Mouse (Mus musculus) T-helper 2 cell (primary cell): ENCODE measurements around the gene Polr2j.

Source experiments
- in situ Hi-C: fragments of 300-600 bp; cut with MboI, MseI; formaldehyde crosslinking; loops from one replicate; pipeline ENCODE4 v1.15.1; 2025; ENCODE audit warnings: high pct_unique_total_duplicates

Polr2j gene

DNA sequence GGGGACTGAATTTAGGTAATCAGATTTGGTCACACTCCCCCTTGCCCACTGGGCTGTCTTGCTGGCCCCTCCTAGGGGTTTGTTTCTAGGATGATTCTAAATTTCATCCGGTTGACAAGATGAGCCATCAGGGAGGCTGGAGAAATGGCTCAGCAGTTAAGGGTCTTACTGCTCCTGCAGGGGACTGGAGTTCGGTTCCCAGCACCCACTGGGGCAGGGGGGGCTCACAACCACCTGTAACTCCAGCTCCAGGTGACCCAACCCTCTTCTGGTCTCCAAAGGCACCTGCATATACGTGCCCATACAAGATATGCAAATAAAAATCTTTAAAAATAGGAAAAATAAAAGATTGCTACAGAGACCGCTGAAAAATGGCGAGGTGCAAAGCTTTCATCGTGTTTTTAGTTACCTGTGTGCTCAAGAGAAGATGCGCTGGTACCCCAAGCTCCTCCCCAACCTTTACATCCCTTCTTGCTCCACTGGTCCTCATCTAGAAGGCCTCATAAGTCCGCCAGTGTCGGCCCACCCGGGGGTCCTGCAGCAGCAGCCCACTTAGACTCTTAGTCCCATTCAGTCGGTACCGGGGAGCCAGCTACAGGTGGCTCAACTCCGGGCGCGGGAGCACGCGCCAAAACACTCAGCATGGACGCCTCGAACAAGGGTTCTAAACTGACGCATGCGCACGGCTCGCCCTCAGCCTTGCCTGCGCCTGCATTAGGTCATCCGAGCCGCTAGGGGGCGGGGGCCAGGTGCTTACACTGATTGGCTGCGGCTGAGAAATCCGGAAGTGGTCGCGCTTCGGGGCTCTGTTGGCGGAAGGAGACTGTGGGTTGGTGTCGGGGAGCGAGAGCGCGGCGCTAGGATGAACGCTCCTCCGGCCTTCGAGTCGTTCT lies at the start of gene Polr2j:
Polr2j (plus strand) TSS at position 741 of the 893 bp plus-strand sequence.
- in situ Hi-C loops = no loop called here

GRCm38 (mm10) chr5:136069411-136069810 lies 47.0 kb upstream of the Polr2j start:
- in situ Hi-C loops = no loop called here

GRCm38 (mm10) chr5:136073051-136073450 lies 43.4 kb upstream of the Polr2j start:
- in situ Hi-C loops = no loop called here

- in situ Hi-C loops = no loop called here
These were observed 42.9 kb upstream of the Polr2j start for GRCm38 (mm10) chr5:136073526-136073925.

DNA sequence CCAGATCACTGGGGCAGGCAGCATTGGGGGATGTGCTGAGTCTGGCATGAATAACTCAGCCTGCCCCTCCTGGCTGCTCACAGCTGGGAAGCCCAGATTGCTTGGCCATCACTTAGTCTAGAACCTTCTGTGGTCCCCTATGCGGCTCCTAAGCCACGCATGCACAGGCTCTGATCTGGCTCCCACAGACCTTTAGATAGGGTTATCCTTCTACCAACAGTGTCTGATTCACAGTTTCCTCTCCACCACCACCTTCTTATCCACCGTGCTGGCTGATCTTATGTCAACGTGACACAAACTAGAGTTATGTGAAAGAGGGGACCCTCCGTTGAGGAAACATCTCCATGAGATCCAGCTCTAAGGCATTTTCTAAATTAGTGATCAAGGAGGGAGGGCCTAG lies 41.4 kb upstream of the Polr2j start:
- in situ Hi-C loops = no loop called here

DNA sequence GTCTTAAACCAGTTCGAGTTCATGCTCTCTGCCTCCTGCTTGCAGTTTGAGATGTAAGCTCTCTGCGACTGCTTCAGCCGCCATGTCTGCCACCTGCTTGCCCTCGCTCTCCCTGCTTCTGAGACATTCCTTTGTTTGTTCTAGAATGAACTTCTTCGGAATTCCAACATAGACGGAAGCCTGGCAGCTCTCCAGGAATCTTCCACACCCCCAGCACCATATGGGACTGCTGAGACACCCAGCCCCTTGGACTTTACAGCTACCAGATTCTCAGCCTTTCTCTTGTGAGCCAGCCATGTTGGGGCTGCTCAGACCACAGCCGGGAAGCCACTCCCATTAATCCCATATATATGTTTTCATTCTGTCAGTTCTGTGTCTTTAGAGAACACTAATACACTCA lies 40.1 kb upstream of the Polr2j start:
- in situ Hi-C loops = no loop called here

DNA sequence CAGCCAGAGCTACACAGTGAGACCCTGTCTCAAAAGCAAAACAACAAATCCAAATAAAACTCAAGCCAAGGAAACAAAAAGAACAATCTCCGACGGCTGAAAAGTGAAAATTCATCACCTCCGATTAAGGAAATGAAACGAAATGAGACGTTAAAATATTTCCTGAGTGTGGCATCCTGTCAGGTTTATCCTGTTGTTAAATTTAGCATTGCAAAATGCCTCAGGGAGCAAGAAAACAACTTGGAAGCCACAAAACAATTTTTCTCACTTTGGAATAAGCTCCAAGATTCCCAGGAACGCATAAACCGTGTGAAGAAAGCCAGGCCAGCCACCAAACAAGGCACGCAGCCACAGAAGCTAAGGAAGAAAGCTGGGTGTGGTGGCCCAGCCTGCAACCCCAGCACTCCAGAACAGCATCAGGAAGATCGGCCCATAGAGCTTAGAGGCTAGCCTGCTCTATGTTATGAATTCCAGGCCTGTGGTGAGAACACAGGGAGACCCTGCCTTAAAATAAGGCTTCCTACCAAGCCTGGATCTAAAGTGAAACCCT lies 39.4 kb upstream of the Polr2j start:
- in situ Hi-C loops = no loop called here

DNA sequence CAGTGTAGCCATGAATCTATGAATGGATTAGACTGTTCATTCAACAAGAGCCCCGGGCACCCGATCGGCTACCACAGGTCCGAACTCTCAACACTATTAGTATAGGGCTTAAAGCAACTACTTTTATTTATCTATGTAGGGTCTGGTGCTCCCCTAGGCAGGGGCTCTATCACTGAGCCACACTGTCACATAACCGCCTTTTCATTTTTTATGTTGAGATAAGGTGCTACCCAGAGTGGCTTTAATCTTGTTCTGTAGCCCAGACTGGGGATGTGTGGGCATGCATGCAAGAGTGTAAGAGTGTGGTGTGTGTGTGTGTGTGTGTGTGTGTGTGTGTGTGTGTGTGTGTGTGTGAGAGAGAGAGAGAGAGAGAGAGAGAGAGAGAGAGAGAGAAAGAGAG lies 38.3 kb upstream of the Polr2j start:
- in situ Hi-C loops = no loop called here

DNA sequence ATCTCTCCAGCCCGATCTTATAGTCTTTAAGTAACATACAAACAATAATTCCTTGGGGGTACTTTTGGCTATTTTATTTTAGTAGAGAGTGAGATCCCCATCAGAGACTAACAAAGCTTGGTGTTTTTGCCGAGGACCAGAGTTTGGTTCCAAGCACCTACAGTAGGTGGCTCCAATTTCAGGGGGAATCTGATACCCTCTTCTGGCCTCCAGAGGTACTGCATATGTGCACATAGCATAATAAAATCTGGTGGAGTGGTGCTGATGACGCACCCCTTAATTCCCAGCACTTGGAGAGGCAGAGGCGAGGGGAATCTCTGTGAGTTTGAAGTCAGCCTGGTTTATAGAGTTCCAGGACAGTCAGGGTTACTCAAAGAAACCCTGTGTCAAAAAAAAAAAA lies 34.1 kb upstream of the Polr2j start:
- in situ Hi-C loops = no loop called here

DNA sequence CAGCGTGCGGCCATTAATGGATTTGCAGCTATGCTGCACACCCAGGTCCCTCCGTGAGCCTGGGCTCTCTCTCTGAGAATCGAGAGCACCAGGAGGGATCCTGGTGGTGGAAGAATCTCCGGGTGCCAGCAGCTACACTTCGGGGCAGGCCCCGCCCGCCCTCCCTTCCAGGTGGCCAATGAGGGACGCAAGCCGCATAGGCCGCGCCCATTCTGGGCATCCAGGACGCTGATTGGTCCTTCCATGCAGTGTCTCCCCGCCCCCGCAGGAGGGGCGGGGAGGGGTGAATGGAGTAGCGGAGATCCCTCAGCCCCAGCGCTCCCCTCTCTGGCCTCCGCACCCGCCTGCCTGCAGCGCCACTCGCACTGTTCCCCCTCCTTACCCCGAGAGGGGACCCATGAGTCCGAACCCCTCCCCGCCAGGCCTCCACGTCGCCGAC lies 32.7 kb upstream of the Polr2j start, which contains the start of gene Rasa4:
Rasa4 (plus strand) TSS at position 248 of the 439 bp plus-strand sequence.
- in situ Hi-C loops = no loop called here

DNA sequence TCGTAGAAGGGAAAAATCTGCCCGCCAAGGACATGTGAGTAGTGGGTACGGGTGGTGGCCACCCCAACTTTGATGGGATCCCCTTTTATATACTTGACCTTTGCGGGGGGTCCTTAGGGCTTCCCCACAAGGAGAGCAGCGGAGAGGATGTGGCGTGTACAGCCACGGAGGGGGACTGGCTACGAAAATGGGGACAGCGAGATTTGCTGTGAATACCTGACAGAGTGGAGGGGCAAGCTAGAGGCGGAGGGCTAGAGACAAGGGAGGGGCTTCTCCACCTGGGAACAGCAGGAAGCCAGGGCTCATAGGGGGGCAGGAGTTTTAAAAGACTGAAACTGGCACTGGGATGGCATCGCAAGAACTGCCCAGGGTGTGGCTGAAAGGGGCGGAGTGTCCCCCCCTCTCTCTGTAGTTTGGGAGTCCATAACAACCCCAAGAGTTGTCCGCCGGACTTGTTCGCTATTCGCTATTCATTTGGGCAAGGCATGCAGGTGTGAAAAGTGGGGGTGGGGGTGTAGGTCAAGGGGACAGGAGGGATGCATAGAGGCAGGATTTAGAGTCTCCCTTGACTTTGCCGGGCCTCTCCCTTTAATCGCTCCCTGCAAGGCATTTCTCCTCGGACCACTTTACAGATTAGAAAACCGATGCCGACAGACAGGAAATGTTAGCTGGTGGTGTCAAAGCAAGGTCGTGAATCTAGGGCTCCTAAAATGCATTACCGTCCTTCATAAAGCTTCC lies 32.1 kb upstream of the Polr2j start:
- in situ Hi-C loops = no loop called here

DNA sequence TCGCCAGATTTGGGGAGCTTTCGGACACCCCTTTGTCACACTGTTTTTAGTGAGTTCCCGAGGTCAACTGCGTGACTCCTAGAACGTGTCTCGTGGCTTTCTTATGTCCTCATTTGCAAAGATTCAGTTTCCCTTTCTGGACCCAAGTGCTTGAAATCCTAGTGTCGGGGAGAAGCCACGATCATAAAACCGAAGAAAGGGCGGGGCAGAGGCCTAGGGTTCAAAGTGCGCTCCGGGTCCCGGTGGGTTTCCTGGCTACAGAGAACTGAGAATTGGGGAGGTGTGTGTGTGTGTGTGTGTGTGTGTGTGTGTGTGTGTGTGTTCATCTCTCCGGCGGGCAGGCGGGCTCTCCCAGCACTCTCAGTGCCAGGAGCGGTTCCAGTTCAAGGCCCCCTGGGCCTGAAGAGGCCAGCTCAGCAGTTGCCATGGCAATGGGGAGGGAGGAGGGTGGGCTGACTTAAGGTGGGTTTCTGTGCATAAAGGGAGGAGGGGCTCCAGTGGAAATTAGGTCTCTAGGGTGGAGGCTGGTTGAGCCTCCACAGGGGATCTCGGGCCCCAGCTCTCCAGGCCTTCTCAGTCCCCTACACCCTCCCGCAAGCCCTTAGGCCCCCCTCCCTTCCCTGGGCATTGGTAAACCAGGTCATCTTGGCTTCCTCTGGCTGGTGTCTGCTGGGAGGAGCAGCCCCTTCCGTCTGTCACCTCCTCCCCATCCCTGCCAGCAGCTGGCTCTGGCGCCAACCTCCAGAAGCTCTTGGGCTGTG lies 31.4 kb upstream of the Polr2j start:
- in situ Hi-C loops = no loop called here

DNA sequence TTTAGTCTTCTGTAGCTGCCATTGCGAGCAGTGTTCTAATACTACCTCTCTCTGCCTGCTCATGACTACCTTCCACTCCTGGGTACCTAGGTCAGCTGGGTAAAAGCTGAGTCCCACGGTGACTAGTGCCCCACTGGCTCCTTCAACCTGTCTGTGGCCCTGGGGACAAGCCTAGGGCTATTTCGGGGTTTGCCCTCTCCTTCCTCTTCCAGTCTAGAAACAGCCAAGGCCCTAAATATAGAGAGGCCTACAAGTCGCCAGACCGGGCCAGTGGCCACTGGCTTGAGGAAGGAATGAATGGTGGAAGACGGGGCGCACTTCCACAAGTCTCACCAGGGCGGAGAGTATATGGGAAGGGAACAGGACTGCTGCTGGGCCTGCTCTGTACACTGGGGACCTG lies 30.1 kb upstream of the Polr2j start:
- in situ Hi-C loops = no loop called here

GRCm38 (mm10) chr5:136088821-136089575 lies 27.4 kb upstream of the Polr2j start:
- in situ Hi-C loops = no loop called here

DNA sequence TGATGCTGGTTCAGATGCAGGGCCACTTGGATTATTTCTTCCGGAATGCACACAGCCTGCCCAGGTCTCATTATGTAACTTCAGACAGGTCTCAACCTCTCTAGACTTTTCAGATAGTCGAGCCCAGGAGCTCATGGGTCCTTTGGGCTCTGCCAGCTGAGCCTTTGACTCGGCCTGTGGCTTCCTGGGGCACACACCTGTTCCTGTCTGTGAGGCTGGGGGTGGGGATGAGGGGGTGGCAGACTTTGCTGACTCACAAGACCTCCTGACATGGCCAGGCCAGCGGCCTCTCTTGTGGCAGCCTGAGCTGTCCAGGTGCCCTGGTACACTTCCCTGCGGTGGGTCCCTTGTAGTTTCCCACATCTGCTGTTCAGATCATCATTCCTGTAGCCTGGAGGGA lies 24.5 kb upstream of the Polr2j start:
- in situ Hi-C loops = no loop called here

DNA sequence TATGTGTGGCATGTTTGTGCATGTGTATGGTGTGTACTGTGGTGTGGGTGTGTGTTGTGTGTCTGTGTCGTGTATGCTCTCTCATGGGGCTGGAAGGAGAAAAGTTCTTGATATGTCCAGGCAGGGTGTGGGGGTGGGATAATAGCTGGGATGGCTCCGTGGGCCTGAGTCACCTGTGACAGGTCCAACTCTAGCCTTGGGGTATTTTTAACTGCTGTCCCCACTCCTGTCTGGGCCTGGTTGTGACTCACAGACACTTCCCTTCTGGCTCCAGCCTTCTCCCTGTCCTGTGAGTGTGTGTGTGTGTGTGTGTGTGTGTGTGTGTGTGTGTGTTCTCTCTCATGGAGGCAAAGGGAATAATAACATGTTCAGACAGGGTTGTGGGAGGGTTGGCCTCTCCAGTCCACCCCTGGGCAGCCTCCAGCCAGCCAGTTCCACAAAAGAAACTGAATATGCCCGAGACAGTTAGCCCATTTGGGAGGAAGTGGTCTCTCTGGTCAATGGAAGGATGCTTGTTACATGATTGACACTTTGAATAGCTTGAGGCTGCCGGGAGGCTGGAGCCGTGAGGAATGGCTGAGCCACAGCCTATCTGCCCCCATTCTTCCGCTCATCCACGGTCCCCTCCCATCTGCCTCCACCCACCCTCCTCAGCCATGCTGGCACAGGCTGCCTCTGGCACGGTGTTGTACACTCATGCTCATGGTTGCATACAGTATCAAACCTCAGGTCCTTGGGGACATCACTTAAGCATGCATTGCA lies 22.0 kb upstream of the Polr2j start:
- in situ Hi-C loops = no loop called here

GRCm38 (mm10) chr5:136095089-136095488 lies 21.3 kb upstream of the Polr2j start:
- in situ Hi-C loops = no loop called here

GRCm38 (mm10) chr5:136098536-136098935 lies 17.9 kb upstream of the Polr2j start:
- in situ Hi-C loops = no loop called here

DNA sequence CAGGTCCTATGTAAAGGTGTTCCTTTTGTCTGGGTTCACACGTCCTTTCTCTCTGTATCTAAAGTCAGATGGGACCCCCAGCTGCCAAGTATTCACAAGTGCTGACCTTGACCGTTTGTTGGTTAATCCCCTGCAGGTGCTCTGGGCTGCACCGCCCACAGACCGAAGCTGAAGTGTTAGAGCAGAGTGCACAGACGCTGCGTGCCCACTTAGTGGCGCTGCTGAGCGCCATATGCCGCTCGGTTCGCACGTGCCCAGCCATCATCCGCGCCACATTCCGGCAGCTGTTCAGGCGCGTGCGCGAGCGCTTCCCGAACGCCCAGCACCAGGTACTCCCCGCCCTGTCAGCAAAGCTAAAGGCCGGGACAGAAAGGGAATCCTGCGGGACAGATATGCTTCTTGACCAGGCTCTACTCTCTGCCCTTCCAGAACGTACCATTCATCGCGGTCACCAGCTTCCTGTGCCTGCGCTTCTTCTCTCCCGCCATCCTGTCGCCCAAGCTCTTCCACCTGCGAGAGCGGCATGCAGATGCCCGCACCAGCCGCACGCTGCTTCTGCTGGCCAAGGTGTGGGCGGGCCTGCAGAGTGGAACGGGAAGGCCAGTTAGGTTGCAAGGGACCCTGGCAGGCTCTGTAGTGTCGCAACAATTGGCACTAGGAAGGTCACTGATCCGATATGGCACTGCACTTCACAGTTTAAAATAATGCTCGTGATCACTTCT lies 14.2 kb upstream of the Polr2j start:
- in situ Hi-C loops = no loop called here

DNA sequence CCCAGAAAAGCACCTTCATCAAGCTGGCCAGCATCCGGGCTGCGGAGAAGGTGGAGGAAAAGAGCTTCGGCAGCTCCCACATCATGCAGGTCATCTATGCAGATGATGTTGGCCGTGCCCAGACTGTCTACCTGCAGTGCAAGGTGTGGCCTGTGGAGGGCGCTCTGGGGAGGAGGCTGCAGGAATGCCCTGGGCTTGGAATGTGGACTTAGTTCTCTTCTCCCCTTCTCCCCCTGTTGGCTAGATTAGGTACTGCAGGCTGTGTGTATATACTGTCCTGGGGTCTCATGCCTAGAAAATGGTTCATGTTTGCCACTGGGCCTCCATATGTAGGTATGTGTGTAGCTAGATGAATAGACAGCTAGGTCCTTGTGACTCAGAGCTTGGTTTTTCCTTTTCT lies 11.9 kb upstream of the Polr2j start:
- in situ Hi-C loops = no loop called here
